Mouse (Mus musculus) brain, embryonic 14.5 days (tissue): ENCODE measurements around the gene Acoxl.

ENCODE experiments used
- CTCF ChIP-seq: fragments of 200-500 bp; IDR thresholded peaks from 2 replicates; pipeline ENCODE4 v1.5.1; 2012; ENCODE audit warnings: inconsistent platforms, mild to moderate bottlenecking, moderate library complexity, borderline replicate concordance; ENCODE audit not compliant: insufficient read depth, insufficient read length; ENCODE audit errors: extremely low read depth
- POLR2A ChIP-seq: fragments of 200-500 bp; IDR thresholded peaks from 2 replicates; pipeline ENCODE4 v1.6.1; 2012; ENCODE audit warnings: mild to moderate bottlenecking, inconsistent platforms, borderline replicate concordance; ENCODE audit not compliant: poor library complexity, insufficient read depth, insufficient read length, severe bottlenecking; ENCODE audit errors: extremely low read depth

DNA sequence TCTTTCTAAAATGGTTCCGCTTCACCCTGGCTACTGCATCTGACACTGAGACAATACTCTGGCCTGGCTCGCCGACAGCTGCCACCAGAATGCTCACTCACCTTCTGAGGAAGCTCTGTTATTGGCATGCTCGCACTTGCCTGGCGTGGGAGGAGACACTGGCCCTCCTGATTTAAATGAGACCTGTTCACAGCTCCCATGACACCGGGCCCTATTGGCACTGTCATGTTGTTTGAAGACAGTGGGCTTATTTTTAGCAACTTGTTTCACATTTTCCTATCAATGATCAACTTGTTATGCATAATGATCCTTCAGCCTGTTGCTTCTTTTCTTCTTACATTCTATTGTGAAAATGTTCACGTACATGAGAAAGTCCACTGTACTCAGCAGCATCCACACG is 324.5 kb downstream of the Acoxl start:
- TF ChIP-seq CTCF = no peak
- TF ChIP-seq POLR2A = no peak
